Mouse (Mus musculus) embryonic facial prominence, embryonic 10.5 days (tissue): ENCODE results near the gene Srsf5. TPM values are rescaled to one million over a fixed set of nuclear protein-coding genes. Genes with fewer than 3 reads are reported as not detected.

ENCODE experiments used
- DNase-seq: peaks from one replicate; pipeline ENCODE4 v3.0.0-alpha.2; 2017; ENCODE audit warnings: low spot score
- H3K27ac ChIP-seq: fragments of 300-500 bp; sonication (generic); replicated peaks from 2 replicates; pipeline ENCODE4 v1.5.1; 2016; ENCODE audit warnings: mild to moderate bottlenecking
- H3K27me3 ChIP-seq: fragments of 300-500 bp; sonication (generic); replicated peaks from 2 replicates; pipeline ENCODE4 v1.6.1; 2016; ENCODE audit warnings: low read depth, mild to moderate bottlenecking; ENCODE audit not compliant: poor library complexity, severe bottlenecking
- H3K36me3 ChIP-seq: fragments of 300-500 bp; sonication (generic); replicated peaks from 2 replicates; pipeline ENCODE4 v1.6.1; 2016; ENCODE audit warnings: mild to moderate bottlenecking, moderate library complexity
- H3K4me1 ChIP-seq: fragments of 300-500 bp; sonication (generic); 2 replicates; pipeline ENCODE4 v1.6.1; 2016
- H3K4me3 ChIP-seq: fragments of 300-500 bp; sonication (generic); 2 replicates; pipeline ENCODE4 v1.5.1; 2016; ENCODE audit warnings: mild to moderate bottlenecking, moderate library complexity
- H3K9me3 ChIP-seq: fragments of 300-500 bp; sonication (generic); 2 replicates; pipeline ENCODE4 v1.6.1; 2016; ENCODE audit warnings: mild to moderate bottlenecking
- WGBS: fragments of 180-500 bp; shearing (Covaris S2); methylation state at CpG from one replicate; pipeline ENCODE4 v1.1.7; 2016; 5-methylcytosine and 5-hydroxymethylcytosine counted together
- polyA plus RNA-seq: library from polyadenylated mRNA; unstranded; fragments of >200 nt; fragmentation: Nextera tagmentation; extraction: Ambion mirVana; gene quantifications from 2 replicates; pipeline ENCODE4 v1.2.1, GENCODE M21; 2016

Gene Srsf5
- 477 and 521 TPM in 2 replicates for polyA plus RNA-seq

DNA sequence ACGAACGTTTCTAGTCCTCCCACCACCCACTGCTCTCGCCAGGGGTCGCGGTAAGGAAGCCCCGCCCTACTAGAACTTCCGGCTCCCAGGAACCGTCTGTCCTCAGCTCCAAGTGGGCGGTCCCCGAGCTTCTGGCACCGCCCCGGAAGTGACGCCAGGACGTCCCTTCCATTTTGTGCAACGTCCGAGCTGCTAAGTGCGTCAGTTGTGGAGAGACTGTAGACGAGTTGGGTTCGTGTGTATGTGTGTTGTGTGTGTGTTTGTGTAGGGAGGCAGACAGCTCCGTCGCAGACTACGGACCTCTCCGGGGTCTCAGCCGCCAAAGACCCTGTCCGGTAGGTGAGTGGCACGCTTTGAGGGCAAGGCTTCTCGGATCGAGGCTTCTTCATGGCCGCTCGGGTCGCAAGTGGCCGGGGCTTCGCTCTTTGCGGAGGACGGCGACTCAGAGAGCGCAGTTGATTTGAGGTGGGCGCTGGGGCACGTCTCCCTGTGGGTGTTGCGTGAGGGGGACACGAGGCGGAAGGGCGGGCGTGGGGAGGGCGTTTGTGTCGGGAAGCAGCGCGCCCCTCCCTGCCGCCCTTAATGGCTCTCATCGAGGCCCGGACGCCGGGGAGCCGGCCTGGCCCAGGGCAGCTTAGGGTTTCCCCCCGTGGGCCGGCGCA is at the start of gene Srsf5:
TSS of gene Srsf5 (plus strand) at position 171 of the 662 bp plus-strand sequence.
- Histone ChIP-seq H3K36me3 (peaks cover 45% of the 10 kb centered on the region), H3K4me3 (peak within 1 kb of the TSS; percentile 99), H3K9me3 (no peaks in the 10 kb centered on the region), H3K4me1 (peaks cover 11% of the 10 kb centered on the region; the same call in 1 of the 2 replicates), H3K27ac (peak within 1 kb of the TSS; percentile 98), H3K27me3 (no peaks in the 10 kb centered on the region)
- DNase-seq: peak; percentile 98
- WGBS: under 1% methylated on average over 57 of the region's 57 CpGs

- H3K27me3 ChIP-seq: no peaks in the 10 kb centered on the region
- no peak overlapping the region for H3K4me3 ChIP-seq
- 85% methylated on average over 8 of the region's 8 CpGs for WGBS
- DNase-seq: no peak
- no peaks in the 10 kb centered on the region for H3K36me3 ChIP-seq
- H3K27ac ChIP-seq: no peak overlapping the region
- no peaks in the 10 kb centered on the region for H3K9me3 ChIP-seq
- no peaks in the 10 kb centered on the region for H3K4me1 ChIP-seq
Observed at GRCm38 (mm10) chr12:80909631-80910030, 35.7 kb upstream of the Srsf5 start.

DNA sequence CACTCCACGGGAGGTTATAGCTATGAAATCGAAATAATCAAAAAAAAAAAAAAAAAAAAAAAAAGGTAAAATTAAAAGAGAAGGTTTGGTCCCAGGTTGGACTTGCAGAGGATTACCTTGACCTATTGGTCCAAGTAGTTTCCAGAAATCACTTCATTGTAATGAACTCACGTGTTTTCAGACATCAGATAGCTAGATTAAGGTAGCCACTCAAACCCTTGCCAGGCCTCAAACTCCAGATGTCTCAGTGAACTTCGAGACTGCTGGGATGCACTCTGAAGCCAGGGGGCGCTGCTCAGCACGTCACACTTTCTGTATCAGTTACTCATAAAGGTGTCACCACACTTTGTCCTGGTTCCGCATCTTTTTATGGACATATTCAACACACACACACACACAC is 27.5 kb upstream of the Srsf5 start:
- Histone ChIP-seq H3K36me3 (no peaks in the 10 kb centered on the region), H3K4me3 (no peak overlapping the region), H3K27me3 (peaks cover 6% of the 10 kb centered on the region; the same call in 1 of the 2 replicates), H3K9me3 (no peaks in the 10 kb centered on the region), H3K27ac (no peak overlapping the region), H3K4me1 (peaks cover 4% of the 10 kb centered on the region)
- peak; percentile 21 for DNase-seq
- WGBS: 61% methylated on average over 7 of the region's 7 CpGs

- Histone ChIP-seq H3K4me1 (peaks cover 9% of the 10 kb centered on the region), H3K27ac (no peak overlapping the region), H3K9me3 (no peaks in the 10 kb centered on the region), H3K27me3 (peaks cover 14% of the 10 kb centered on the region), H3K4me3 (no peak overlapping the region), H3K36me3 (no peaks in the 10 kb centered on the region)
- 92% methylated on average over 5 of the region's 5 CpGs for WGBS
- no peak for DNase-seq
Observed at GRCm38 (mm10) chr12:80921301-80921700, 24.0 kb upstream of the Srsf5 start.

- no peaks in the 10 kb centered on the region for H3K9me3 ChIP-seq
- peak overlapping the region; percentile 38 for H3K4me3 ChIP-seq
- peaks cover 9% of the 10 kb centered on the region for H3K4me1 ChIP-seq
- no peaks in the 10 kb centered on the region for H3K36me3 ChIP-seq
- DNase-seq: peak; percentile 52
- peaks cover 14% of the 10 kb centered on the region for H3K27me3 ChIP-seq
- WGBS: 4% methylated on average over 7 of the region's 7 CpGs
- H3K27ac ChIP-seq: no peak overlapping the region; the same call in 1 of the 2 replicates
Observed at GRCm38 (mm10) chr12:80922869-80923268, 22.4 kb upstream of the Srsf5 start.

DNA sequence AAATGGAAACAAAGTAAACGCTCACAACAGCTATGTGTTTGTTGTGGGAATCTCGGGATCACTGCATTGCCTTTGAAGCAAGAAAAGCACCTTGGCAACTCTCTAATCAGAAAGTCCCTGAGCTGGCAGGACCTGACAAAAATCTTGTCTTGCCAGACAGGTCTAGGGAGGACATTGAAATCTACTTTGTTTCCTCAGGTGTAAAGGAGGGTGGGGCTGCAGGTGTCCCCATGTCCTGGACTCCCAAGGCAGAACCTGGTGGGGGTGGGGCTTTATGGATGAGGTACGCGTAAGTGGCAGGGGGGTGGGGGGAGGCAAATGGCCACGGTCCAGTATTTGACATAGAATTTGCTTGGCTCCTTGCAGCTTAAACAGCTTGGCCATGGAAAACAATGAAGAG is 21.7 kb upstream of the Srsf5 start:
- Histone ChIP-seq H3K27ac (no peak overlapping the region), H3K4me3 (no peak overlapping the region), H3K27me3 (peaks cover 14% of the 10 kb centered on the region), H3K4me1 (peaks cover 9% of the 10 kb centered on the region), H3K9me3 (no peaks in the 10 kb centered on the region), H3K36me3 (no peaks in the 10 kb centered on the region)
- no peak for DNase-seq
- 63% methylated on average over 5 of the region's 5 CpGs for WGBS

DNA sequence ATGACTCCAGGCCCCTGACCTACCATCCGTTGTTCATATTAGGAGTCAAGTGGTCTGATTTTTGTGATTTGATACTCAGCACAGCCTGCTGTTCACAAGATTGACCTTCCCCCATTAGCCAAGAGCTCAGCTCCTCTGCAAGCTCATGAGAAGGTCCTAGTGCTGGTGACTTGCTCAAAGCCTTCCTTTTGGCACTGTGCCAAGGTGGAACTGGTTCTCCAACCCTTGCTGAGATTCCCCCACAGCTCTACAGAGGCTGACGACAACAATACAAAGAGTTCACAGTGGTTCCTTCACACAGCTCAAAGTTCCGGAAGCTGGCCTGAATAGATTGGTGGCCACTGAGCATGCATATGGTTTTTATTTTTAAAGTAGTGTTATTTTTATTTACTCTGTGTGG is 21.1 kb upstream of the Srsf5 start:
- H3K36me3 ChIP-seq: no peaks in the 10 kb centered on the region
- H3K27me3 ChIP-seq: peaks cover 14% of the 10 kb centered on the region
- 72% methylated on average over 3 of the region's 3 CpGs for WGBS
- DNase-seq: no peak
- peaks cover 9% of the 10 kb centered on the region for H3K4me1 ChIP-seq
- no peaks in the 10 kb centered on the region for H3K9me3 ChIP-seq
- no peak overlapping the region for H3K27ac ChIP-seq
- no peak overlapping the region for H3K4me3 ChIP-seq

GRCm38 (mm10) chr12:80925919-80926318 is 19.4 kb upstream of the Srsf5 start:
- no peak overlapping the region for H3K27ac ChIP-seq
- 55% methylated on average over 7 of the region's 7 CpGs for WGBS
- no peaks in the 10 kb centered on the region for H3K36me3 ChIP-seq
- DNase-seq: no peak
- no peaks in the 10 kb centered on the region for H3K9me3 ChIP-seq
- H3K4me3 ChIP-seq: no peak overlapping the region
- H3K4me1 ChIP-seq: peaks cover 9% of the 10 kb centered on the region
- peaks cover 14% of the 10 kb centered on the region for H3K27me3 ChIP-seq

GRCm38 (mm10) chr12:80926550-80926949 is 18.8 kb upstream of the Srsf5 start:
- peaks cover 14% of the 10 kb centered on the region for H3K27me3 ChIP-seq
- H3K9me3 ChIP-seq: no peaks in the 10 kb centered on the region
- no peak for DNase-seq
- WGBS: 89% methylated on average over 4 of the region's 4 CpGs
- H3K27ac ChIP-seq: no peak overlapping the region
- no peak overlapping the region for H3K4me3 ChIP-seq
- H3K36me3 ChIP-seq: no peaks in the 10 kb centered on the region
- H3K4me1 ChIP-seq: peaks cover 9% of the 10 kb centered on the region

DNA sequence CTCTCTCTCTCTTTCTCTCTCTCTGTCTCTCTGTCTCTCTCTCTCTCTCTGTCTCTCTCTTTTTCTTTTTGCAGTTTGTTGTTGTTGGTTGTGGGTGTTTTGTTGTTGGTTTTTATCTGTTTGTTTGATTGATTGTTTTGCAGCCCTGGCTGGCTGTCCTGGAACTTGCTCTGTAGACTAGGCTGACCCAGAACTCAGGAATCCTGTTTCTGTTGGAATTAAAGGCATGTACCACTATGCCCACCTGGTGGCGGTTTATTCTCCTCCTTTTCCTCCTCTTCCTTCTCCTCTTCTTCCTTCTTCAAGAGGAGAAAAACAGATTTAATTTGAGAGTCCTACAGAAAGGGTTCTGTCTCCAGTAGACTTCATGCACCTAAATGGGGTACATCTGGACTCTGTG is 17.8 kb upstream of the Srsf5 start:
- 57% methylated on average over 1 of the region's 1 CpGs for WGBS
- H3K4me1 ChIP-seq: peaks cover 8% of the 10 kb centered on the region
- H3K27me3 ChIP-seq: peaks cover 10% of the 10 kb centered on the region
- H3K36me3 ChIP-seq: no peaks in the 10 kb centered on the region
- no peak overlapping the region for H3K27ac ChIP-seq
- no peak for DNase-seq
- no peak overlapping the region for H3K4me3 ChIP-seq
- no peaks in the 10 kb centered on the region for H3K9me3 ChIP-seq

GRCm38 (mm10) chr12:80928881-80929280 is 16.4 kb upstream of the Srsf5 start:
- Histone ChIP-seq H3K9me3 (no peaks in the 10 kb centered on the region), H3K4me3 (no peak overlapping the region), H3K4me1 (peaks cover 3% of the 10 kb centered on the region; the same call in 1 of the 2 replicates), H3K27me3 (peaks cover under 1% of the 10 kb centered on the region; the same call in 1 of the 2 replicates), H3K36me3 (no peaks in the 10 kb centered on the region), H3K27ac (no peak overlapping the region)
- no peak for DNase-seq
- WGBS: 87% methylated on average over 3 of the region's 3 CpGs

GRCm38 (mm10) chr12:80930141-80930540 is 15.2 kb upstream of the Srsf5 start:
- no peaks in the 10 kb centered on the region for H3K36me3 ChIP-seq
- no peak overlapping the region for H3K4me3 ChIP-seq
- no peaks in the 10 kb centered on the region for H3K4me1 ChIP-seq
- no peak for DNase-seq
- WGBS: 87% methylated on average over 7 of the region's 7 CpGs
- no peak overlapping the region for H3K27ac ChIP-seq
- no peaks in the 10 kb centered on the region for H3K27me3 ChIP-seq
- H3K9me3 ChIP-seq: no peaks in the 10 kb centered on the region

DNA sequence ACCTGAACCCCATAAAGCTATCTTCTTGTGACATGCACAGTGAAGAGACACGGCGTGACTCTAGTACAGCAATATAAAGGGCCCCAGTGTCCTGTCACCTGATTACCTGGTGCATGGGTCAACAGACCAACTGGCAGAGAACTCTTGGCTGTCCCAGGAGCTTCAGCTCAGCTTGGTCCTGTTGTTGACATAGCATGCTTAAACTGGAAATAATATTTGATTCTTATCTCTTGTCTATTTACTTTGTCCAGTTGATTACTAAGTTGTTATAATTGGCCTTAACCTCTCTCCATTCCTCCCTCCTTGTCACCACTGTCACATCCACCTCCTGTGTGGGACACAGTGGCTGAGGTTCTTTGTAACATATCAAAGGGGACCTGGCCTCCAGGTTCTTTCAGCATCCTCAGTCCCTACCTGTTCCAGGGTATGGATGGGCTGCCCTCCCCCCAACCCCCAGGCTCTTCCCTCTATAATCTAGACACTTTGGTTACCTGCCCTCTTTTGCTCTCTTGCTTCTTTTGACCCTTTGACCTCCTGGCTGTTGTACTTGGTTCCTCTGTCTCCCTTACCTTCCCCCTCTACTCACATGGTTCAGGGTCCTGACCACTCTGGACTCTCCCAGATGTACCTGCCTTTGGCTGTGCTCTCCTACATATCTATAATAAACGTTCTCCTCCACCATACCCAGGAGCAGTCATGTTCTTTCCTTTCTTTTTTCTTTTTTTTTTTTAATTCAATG is 13.7 kb upstream of the Srsf5 start:
- Histone ChIP-seq H3K4me1 (no peaks in the 10 kb centered on the region), H3K9me3 (no peaks in the 10 kb centered on the region), H3K27me3 (no peaks in the 10 kb centered on the region), H3K4me3 (no peak overlapping the region), H3K36me3 (no peaks in the 10 kb centered on the region), H3K27ac (no peak overlapping the region)
- 87% methylated on average over 3 of the region's 3 CpGs for WGBS
- no peak for DNase-seq
